Mouse (Mus musculus) kidney, embryonic 14.5 days (tissue): ENCODE data around the gene Rnf38. TPM values are rescaled to one million over a fixed set of nuclear protein-coding genes. Genes with fewer than 3 reads are reported as not detected.

Experiments
- microRNA-seq: library from miRNA; unstranded; fragments of <30 nt; microRNA quantifications from one replicate; pipeline ENCODE4, GENCODE M21; 2016
- polyA plus RNA-seq: library from polyadenylated mRNA; unstranded; fragments of >200 nt; fragmentation: Nextera tagmentation; extraction: Ambion mirVana; gene quantifications from 2 replicates; pipeline ENCODE4 v1.2.1, GENCODE M21; 2014

Rnf38 gene
- polyA plus RNA-seq, 1 experiment from 2014 or later: 41.0 TPM

Small RNAs within 50 kb of the gene (microRNA-seq; reads per million reads assigned to microRNA genes)
- gene Mir5106: not detected

Other genes starting within 250 kb of the Rnf38 start
- gene Clta, start 229.3 kb downstream of the Rnf38 start, polyA plus RNA-seq: 242 and 272 TPM in 2 replicates
- 14.4 and 23.2 TPM in 2 replicates for gene Gne, start 149.6 kb downstream of the Rnf38 start, polyA plus RNA-seq
- 41.6 and 52.6 TPM in 2 replicates for gene Melk, start 67.1 kb upstream of the Rnf38 start, polyA plus RNA-seq